Mouse (Mus musculus): ENCODE results near the gene Scpep1. TPM values are rescaled to one million over a fixed set of nuclear protein-coding genes. Genes with fewer than 3 reads are reported as not detected.

Gene Scpep1
- polyA plus RNA-seq, 1 experiment from 2014 or later, result 57.4 TPM

DNA sequence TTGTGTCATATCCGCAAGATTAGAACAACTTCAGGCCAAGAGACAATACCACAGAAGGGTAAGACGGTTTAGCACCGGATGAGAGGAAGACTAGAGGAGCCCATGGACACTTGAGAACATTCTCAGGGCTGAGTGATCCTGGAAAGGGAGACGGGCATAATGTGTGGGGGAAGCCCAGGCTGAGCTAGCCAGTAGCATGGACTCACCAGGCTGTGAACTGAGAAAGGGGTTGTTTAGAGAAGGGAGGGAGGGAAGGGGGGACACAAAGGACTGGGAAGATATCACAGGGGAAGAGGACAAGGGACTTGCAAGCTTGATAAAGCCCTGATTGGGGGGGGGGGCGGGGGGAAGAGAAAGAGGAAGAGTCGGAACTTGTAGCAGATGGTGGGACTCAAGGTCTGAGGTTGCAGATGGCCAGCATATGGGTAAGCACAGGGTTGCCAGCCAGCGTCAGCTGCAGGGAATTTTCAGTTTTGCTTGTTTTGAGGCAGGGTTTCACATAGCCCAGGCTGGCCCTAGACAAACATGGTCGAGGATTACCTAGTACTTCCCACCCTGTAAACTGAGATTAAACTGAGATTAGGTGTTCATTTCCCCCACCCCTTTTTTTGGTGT, 9.2 kb downstream of the Scpep1 start:
- Histone ChIP-seq H3K9ac (ENCODE audit: low read depth, low read length) (no peak overlapping the region), H3K4me1 (replicated peaks; ENCODE audit: control insufficient read depth, insufficient read depth, low read length) (no peaks in the 10 kb centered on the region; the same call in 1 of the 2 replicates), H3K27ac (ENCODE audit: low read depth, low read length) (no peak overlapping the region), H3K4me3 (ENCODE audit: low read depth, low read length) (no peak overlapping the region), H3K4me2 (no peak overlapping the region), H3K36me3 (ENCODE audit: control insufficient read depth, insufficient read depth, low read length) (no peaks in the 10 kb centered on the region; the same call in 1 of the 2 replicates), H3K9me3 (ENCODE audit: control insufficient read depth, low read length) (no peaks in the 10 kb centered on the region), H3K27me3 (replicated peaks; ENCODE audit: control insufficient read depth, insufficient read depth, low read length) (no peaks in the 10 kb centered on the region)
- WGBS, result 47% methylated on average over 7 of the region's 8 CpGs
- DNase-seq (ENCODE audit: low spot score) (no peak), ATAC-seq (replicated peaks; ENCODE audit: low FRiP score) (no peak)

DNA sequence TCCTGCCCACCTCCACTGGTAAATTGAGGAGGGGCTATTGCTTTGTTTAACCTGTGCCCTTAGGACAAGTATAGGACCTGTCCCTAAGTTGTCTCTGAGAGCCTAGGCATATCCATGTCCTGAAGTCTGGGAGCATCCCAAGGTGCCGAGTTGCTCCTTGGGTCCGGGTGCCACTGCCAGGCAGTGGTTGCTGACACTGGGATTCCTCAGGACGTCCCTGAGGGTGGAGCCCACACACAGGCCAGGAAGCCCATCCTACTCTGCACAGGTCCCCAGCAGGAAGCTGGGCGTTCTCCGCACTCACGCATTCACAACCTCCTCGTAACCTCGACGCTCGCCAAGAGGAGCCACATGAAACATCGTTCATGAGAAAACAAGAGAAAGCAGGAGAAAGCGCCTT, 13.8 kb downstream of the Scpep1 start:
- DNase-seq (ENCODE audit: low spot score) (no peak), ATAC-seq (replicated peaks; ENCODE audit: low FRiP score) (no peak)
- no peaks in the 10 kb centered on the region for H3K27me3 ChIP-seq (replicated peaks; ENCODE audit: control insufficient read depth, insufficient read depth, low read length)
- no peaks in the 10 kb centered on the region for H3K4me1 ChIP-seq (replicated peaks; ENCODE audit: control insufficient read depth, insufficient read depth, low read length)
- no peak overlapping the region for H3K4me3 ChIP-seq (ENCODE audit: low read depth, low read length)
- H3K9me3 ChIP-seq (ENCODE audit: control insufficient read depth, low read length), result no peaks in the 10 kb centered on the region
- H3K36me3 ChIP-seq (ENCODE audit: control insufficient read depth, insufficient read depth, low read length), result no peaks in the 10 kb centered on the region; the same call in 1 of the 2 replicates
- H3K4me2 ChIP-seq, result no peak overlapping the region
- no peak overlapping the region for H3K9ac ChIP-seq (ENCODE audit: low read depth, low read length)
- no peak overlapping the region for H3K27ac ChIP-seq (ENCODE audit: low read depth, low read length)
- 74% methylated on average over 12 of the region's 12 CpGs for WGBS

- H3K27me3 ChIP-seq (replicated peaks; ENCODE audit: control insufficient read depth, insufficient read depth, low read length), result no peaks in the 10 kb centered on the region
- H3K9ac ChIP-seq (ENCODE audit: low read depth, low read length), result no peak overlapping the region
- DNase-seq (ENCODE audit: low spot score) (no peak), ATAC-seq (replicated peaks; ENCODE audit: low FRiP score) (no peak)
- no peak overlapping the region for H3K4me3 ChIP-seq (ENCODE audit: low read depth, low read length)
- no peaks in the 10 kb centered on the region for H3K4me1 ChIP-seq (replicated peaks; ENCODE audit: control insufficient read depth, insufficient read depth, low read length)
- no peaks in the 10 kb centered on the region for H3K9me3 ChIP-seq (ENCODE audit: control insufficient read depth, low read length)
- H3K4me2 ChIP-seq, result no peak overlapping the region
- H3K27ac ChIP-seq (ENCODE audit: low read depth, low read length), result no peak overlapping the region
- H3K36me3 ChIP-seq (ENCODE audit: control insufficient read depth, insufficient read depth, low read length), result no peaks in the 10 kb centered on the region
- WGBS, result 78% methylated on average over 4 of the region's 4 CpGs
These were observed 15.6 kb downstream of the Scpep1 start for GRCm38 (mm10) chr11:88939634-88940033.

GRCm38 (mm10) chr11:88938770-88939169, 16.5 kb downstream of the Scpep1 start:
- Histone ChIP-seq H3K4me3 (ENCODE audit: low read depth, low read length) (no peak overlapping the region), H3K9ac (ENCODE audit: low read depth, low read length) (no peak overlapping the region), H3K27ac (ENCODE audit: low read depth, low read length) (no peak overlapping the region), H3K4me2 (no peak overlapping the region), H3K36me3 (ENCODE audit: control insufficient read depth, insufficient read depth, low read length) (no peaks in the 10 kb centered on the region), H3K4me1 (replicated peaks; ENCODE audit: control insufficient read depth, insufficient read depth, low read length) (no peaks in the 10 kb centered on the region), H3K27me3 (replicated peaks; ENCODE audit: control insufficient read depth, insufficient read depth, low read length) (no peaks in the 10 kb centered on the region), H3K9me3 (ENCODE audit: control insufficient read depth, low read length) (no peaks in the 10 kb centered on the region)
- WGBS, result 94% methylated on average over 2 of the region's 2 CpGs
- no peak for DNase-seq (ENCODE audit: low spot score)
- no peak for ATAC-seq (replicated peaks; ENCODE audit: low FRiP score)

DNA sequence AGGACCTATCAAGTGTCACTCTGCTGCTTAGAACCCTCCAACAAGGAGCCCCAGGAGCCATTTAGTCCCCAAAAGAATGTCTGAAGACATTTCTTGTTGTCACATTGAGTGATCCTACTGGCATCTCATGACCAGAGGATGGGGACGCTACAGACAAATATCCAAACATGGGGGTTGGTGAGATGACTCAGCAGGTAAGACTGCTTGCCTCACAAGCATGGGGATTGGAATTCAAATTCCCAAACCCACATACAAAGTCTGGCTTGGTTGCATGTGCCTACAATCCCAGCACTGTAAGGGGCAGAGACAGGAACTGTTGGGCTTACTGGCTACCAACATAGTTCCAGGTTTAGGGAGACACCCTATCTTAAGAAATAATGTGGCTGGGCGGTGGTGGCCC, 17.4 kb downstream of the Scpep1 start:
- WGBS, result 89% methylated on average over 2 of the region's 2 CpGs
- H3K4me1 ChIP-seq (replicated peaks; ENCODE audit: control insufficient read depth, insufficient read depth, low read length), result no peaks in the 10 kb centered on the region
- no peaks in the 10 kb centered on the region for H3K9me3 ChIP-seq (ENCODE audit: control insufficient read depth, low read length)
- no peaks in the 10 kb centered on the region for H3K27me3 ChIP-seq (replicated peaks; ENCODE audit: control insufficient read depth, insufficient read depth, low read length)
- ATAC-seq (replicated peaks; ENCODE audit: low FRiP score) (no peak), DNase-seq (ENCODE audit: low spot score) (no peak)
- no peak overlapping the region for H3K4me2 ChIP-seq
- no peak overlapping the region for H3K9ac ChIP-seq (ENCODE audit: low read depth, low read length)
- no peak overlapping the region for H3K4me3 ChIP-seq (ENCODE audit: low read depth, low read length)
- H3K27ac ChIP-seq (ENCODE audit: low read depth, low read length), result no peak overlapping the region
- H3K36me3 ChIP-seq (ENCODE audit: control insufficient read depth, insufficient read depth, low read length), result no peaks in the 10 kb centered on the region

DNA sequence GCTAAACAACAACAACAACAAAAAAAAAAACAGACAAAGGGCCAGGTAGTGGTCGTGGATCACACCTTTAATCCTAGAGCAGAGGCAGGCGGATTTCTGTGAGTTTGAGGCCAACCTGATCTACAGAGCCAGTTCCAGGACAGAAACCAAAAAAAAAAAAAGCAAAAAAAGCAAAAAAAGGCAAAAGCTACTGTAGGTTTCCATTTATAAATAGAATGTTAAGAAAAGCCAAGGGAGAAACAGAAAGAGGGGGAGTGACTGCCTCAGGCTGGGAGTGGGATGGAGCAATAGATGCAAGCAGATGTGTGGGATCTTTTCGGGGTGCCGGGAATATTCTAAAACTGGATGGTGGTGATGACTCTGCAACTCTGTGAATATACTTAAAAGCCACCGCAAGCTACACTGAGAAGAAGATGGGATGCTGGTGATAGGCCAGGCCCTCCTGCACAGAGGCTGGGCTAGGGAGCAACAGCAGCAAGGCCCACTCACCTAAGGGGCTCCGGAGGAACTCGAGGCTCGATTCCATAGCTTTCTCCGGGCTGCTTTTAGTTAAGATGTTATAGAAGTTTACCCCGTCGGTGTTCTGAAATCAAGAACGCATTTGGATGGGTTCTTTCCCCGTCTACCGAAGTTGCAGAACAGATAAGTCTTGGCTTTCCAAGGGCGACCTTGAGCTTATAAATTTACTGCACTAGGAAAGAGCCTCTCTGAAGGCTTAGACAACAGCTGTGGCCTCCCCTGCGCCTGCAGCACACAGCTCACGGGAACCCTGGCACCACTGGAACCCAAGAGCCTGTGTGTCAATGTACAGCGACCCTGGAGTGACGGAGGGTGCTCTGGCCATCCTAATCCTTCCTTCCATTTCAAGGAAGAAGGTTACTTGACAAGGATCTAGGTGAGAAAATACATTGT, 20.9 kb downstream of the Scpep1 start:
- Histone ChIP-seq H3K4me2 (no peak overlapping the region), H3K9ac (ENCODE audit: low read depth, low read length) (no peak overlapping the region), H3K36me3 (ENCODE audit: control insufficient read depth, insufficient read depth, low read length) (no peaks in the 10 kb centered on the region), H3K9me3 (ENCODE audit: control insufficient read depth, low read length) (no peaks in the 10 kb centered on the region), H3K4me3 (ENCODE audit: low read depth, low read length) (no peak overlapping the region), H3K4me1 (replicated peaks; ENCODE audit: control insufficient read depth, insufficient read depth, low read length) (no peaks in the 10 kb centered on the region), H3K27me3 (replicated peaks; ENCODE audit: control insufficient read depth, insufficient read depth, low read length) (no peaks in the 10 kb centered on the region), H3K27ac (ENCODE audit: low read depth, low read length) (no peak overlapping the region)
- DNase-seq (ENCODE audit: low spot score) (no peak), ATAC-seq (replicated peaks; ENCODE audit: low FRiP score) (no peak)
- 85% methylated on average over 19 of the region's 19 CpGs for WGBS

DNA sequence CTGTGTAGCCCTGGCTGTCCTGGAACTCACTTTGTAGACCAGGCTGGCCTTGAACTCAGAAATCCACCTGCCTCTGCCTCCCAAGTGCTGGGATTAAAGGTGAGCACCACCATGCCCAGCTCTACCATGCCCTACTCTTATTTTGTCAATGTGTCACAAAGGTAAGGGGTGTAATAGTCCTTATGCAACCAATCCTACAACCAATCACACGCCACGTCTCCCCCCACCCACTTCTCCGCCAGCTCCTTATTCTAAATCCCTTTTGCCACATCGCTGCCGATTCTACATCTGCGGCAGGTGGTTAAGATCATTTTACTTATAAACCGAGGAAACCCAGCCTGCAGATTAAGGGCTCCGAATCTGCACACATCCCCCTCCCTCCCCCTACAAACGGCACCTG, 22.2 kb downstream of the Scpep1 start:
- Histone ChIP-seq H3K4me3 (ENCODE audit: low read depth, low read length) (no peak overlapping the region), H3K36me3 (ENCODE audit: control insufficient read depth, insufficient read depth, low read length) (no peaks in the 10 kb centered on the region; the same call in 1 of the 2 replicates), H3K9me3 (ENCODE audit: control insufficient read depth, low read length) (no peaks in the 10 kb centered on the region), H3K9ac (ENCODE audit: low read depth, low read length) (no peak overlapping the region), H3K4me1 (replicated peaks; ENCODE audit: control insufficient read depth, insufficient read depth, low read length) (no peaks in the 10 kb centered on the region), H3K4me2 (no peak overlapping the region), H3K27ac (ENCODE audit: low read depth, low read length) (no peak overlapping the region), H3K27me3 (replicated peaks; ENCODE audit: control insufficient read depth, insufficient read depth, low read length) (no peaks in the 10 kb centered on the region)
- whole genome bisulfite sequencing, result 91% methylated on average over 9 of the region's 9 CpGs
- ATAC-seq (replicated peaks; ENCODE audit: low FRiP score) (no peak), DNase-seq (ENCODE audit: low spot score) (no peak)

DNA sequence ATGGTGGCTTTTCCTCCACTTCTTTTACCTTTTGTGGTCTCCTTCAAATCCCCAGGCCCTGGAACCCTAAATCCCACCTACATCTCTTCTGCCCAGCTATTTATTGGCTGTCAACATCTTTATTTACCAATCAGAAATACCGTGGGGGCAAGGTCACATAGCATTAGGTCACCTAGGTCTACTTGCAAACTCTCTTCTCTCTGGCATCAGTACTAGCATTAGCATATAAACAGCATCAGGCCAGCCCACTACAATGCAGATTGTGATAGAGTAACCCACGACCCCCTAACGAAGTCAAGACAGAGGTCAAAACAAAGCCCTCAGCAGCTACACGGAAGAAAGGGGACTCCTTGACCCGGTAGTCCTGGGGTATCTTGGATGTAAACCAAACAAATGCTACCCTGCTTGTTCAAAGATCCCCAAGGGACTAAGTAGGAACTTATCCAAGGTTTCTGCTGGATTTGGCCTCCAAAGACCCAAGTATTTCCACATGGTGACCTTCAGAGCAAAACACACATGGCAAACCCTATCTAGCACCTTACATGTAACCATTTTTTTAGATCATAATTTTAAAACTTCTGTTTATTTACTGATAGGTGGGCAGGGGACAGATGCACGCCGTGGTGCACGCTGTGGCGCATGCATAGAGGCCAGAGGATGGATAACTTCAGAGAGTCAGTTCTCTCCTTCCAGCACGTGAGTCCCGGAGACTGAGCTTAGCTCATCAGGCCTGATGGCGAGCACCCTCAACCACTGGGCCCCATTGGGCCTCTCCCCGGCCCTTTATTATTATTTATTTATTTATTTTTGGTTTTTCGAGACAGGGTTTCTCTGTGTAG, 23.4 kb downstream of the Scpep1 start:
- Histone ChIP-seq H3K36me3 (ENCODE audit: control insufficient read depth, insufficient read depth, low read length) (no peaks in the 10 kb centered on the region; the same call in 1 of the 2 replicates), H3K4me2 (no peak overlapping the region), H3K4me1 (replicated peaks; ENCODE audit: control insufficient read depth, insufficient read depth, low read length) (no peaks in the 10 kb centered on the region), H3K9me3 (ENCODE audit: control insufficient read depth, low read length) (no peaks in the 10 kb centered on the region), H3K4me3 (ENCODE audit: low read depth, low read length) (no peak overlapping the region), H3K9ac (ENCODE audit: low read depth, low read length) (no peak overlapping the region), H3K27me3 (replicated peaks; ENCODE audit: control insufficient read depth, insufficient read depth, low read length) (no peaks in the 10 kb centered on the region), H3K27ac (ENCODE audit: low read depth, low read length) (no peak overlapping the region)
- 87% methylated on average over 14 of the region's 14 CpGs for WGBS
- DNase-seq (ENCODE audit: low spot score) (no peak), ATAC-seq (replicated peaks; ENCODE audit: low FRiP score) (no peak)
